Mouse (Mus musculus): ENCODE measurements around the gene Bicc1.

- no peak for TF ChIP-seq CTCF (conservative IDR thresholded peaks at IDR 0.05; ENCODE audit: low read length)
- TF ChIP-seq NANOG (IDR thresholded peaks at IDR 0.05; ENCODE audit: borderline replicate concordance, low read length), result no peak
- no peak for TF ChIP-seq POU5F1 (IDR thresholded peaks at IDR 0.05; ENCODE audit: borderline replicate concordance, low read length)
Observed at GRCm38 (mm10) chr10:71025131-71025894, 134.2 kb downstream of the Bicc1 start.

All from E14TG2a.4 (cell line).